Mouse (Mus musculus): Measurements from ENCODE around the gene Ndufa12.

Gene Ndufa12

GRCm38 (mm10) chr10:94230172-94230981 lies 31.9 kb downstream of the Ndufa12 start:
- peak in 1 of 2 experiments; percentile 46 for DNase-seq (ENCODE audit: low spot score in 2 of 2)

DNA sequence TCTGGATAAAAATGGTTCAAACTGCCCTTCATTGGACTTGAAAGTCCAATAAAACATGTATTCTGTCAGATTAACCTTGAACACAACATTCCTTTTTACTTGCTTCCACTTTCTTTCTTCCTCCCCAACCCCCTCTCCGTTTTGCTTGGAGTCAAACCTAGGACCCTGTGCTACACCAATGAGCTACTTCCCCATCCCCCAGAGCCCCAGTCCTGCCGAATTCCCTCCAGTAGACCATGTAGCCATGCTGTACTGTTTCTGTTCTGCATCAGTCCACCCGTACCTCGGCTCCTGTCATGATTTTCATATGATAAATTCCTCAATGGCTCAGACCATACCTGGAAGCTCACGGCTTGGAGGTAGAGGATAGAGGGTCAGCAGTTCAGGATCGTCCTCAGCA lies 32.5 kb downstream of the Ndufa12 start:
- no peak for DNase-seq (ENCODE audit: low spot score in 2 of 2)

GRCm38 (mm10) chr10:94235200-94235599 lies 36.7 kb downstream of the Ndufa12 start:
- DNase-seq (ENCODE audit: low spot score in 2 of 2): no peak

GRCm38 (mm10) chr10:94241346-94241745 lies 42.8 kb downstream of the Ndufa12 start:
- DNase-seq (ENCODE audit: low spot score in 2 of 2): no peak

GRCm38 (mm10) chr10:94247748-94248349 lies 49.3 kb downstream of the Ndufa12 start:
- no peak for DNase-seq (ENCODE audit: low spot score in 2 of 2)

GRCm38 (mm10) chr10:94249575-94250456 lies 51.3 kb downstream of the Ndufa12 start:
- DNase-seq (ENCODE audit: low spot score in 2 of 2): no peak

DNA sequence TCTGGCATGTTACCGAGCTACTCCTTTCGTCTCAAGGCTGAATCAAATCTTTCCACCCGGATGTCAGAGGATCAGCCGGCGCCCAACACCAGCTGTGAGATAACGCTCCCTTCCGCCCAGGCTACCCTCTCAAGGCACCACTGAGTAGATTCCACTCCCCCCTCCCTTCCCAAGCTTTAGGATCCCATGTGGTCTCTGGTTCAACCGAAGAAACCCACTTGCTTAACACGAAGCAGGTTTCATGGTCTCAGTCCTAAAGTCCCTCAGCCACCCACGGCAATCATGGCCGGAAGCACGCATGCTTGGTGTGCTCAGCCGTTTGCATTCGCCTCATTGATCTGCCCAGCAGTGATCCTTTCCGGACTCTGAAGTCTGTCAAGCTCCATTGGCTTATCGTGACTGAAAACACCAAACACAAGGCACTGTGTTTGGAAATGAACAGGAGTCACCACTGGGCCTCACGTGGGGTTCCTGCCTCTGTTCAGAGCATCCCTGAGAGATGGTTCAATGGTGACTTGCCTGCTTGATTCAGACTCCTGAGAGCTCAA lies 54.8 kb downstream of the Ndufa12 start:
- DNase-seq (ENCODE audit: low spot score in 2 of 2): no peak

DNA sequence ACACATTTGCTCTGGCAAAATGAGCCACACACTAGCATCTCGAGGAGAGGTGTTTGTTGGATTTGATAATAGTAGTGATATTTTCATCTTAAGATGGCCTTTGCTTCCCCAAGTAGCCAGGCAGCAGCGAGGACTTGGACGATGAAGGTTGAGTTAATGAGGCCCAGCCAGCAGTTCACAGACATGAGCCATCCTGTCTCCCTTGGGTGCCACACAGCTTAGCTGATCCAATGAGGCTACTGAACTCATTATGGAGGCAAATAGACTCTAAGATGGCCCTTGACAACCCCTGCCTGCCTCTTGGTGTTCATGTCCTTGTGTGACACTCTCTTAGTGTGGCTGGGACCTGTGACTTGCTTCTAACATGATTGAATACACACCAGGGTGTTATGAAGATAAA lies 56.2 kb downstream of the Ndufa12 start:
- DNase-seq (ENCODE audit: low spot score in 2 of 2): no peak

GRCm38 (mm10) chr10:94255744-94256143 lies 57.2 kb downstream of the Ndufa12 start:
- no peak for DNase-seq (ENCODE audit: low spot score in 2 of 2)

- no peak for DNase-seq (ENCODE audit: low spot score in 2 of 2)
Observed at GRCm38 (mm10) chr10:94256518-94256917, 58.0 kb downstream of the Ndufa12 start.

GRCm38 (mm10) chr10:94260544-94260943 lies 62.0 kb downstream of the Ndufa12 start:
- no peak for DNase-seq (ENCODE audit: low spot score in 2 of 2)

- no peak for DNase-seq (ENCODE audit: low spot score in 2 of 2)
Observed at GRCm38 (mm10) chr10:94262646-94263045, 64.1 kb downstream of the Ndufa12 start.

DNA sequence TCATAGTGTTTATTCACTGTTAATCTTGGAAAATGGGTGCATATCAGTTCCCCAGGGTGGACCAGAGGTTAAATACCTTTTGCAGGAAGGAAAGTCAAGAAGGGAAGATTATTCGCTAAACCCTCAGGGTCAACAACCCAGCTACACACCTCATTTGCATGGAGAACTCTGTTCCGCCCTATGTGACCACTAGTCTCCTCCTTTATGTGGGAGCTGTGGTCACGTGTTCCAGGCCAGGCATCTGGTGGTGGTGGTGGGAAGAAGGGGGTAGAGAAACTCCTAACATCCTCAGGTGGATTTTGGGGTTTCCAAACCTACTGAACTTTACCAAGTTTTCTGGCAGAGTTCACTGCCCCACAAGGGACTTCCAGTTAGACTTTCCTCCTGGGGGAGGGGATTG lies 64.7 kb downstream of the Ndufa12 start:
- DNase-seq (ENCODE audit: low spot score in 2 of 2): no peak

DNA sequence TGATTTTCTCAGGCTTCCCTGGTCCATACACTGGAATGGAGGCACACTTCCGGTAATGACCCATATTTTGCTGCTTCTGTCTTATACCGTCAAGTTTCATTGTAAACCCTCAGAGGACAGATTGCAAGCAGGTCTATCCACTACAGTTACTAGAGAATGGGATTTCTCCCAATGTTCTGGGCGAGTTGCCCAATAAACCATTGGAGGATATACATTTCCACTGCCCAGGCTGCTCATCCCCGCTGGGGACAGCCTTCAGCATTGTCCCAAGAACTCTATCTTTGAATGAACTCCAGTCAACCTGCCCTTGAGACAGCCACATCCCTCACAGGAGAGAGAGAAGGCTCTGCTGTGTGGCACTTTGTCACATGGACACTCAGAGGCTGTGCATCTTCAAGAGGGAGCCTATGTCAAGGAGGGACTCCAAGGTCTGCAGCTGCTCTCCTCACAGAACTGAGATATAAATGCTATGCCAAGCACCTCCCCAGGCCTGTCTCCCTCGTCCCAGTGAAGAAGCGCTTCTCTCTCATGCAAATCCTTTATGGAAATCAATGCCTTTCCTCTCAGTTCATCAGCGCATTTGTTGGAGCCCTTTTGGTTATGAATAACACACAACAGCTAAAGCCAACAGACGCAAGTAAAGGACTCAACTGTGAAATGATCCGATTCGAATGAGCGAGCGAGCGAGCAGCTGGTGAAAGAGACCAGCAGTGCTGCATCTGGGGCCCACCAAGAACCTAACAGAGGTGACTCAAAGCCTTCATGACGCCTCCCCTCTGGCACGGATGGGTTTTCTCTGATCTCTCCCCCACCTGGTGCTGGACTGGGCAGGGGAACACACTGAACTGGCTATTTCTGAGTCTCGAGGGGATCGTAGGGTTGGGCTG lies 67.4 kb downstream of the Ndufa12 start:
- DNase-seq (ENCODE audit: low spot score in 2 of 2): peak in 1 of 2 experiments; percentile 48

Data from cerebellum, postnatal 4 days (tissue).